Mouse (Mus musculus): ENCODE data around the gene Ptgis.
"Not testable (repeated sequence)": the region's sequence is repeated elsewhere in the genome, so short reads cannot be mapped to it uniquely, and the experiment has no call there.

Gene Ptgis

GRCm38 (mm10) chr2:167232132-167233008 is 8.0 kb downstream of the Ptgis start:
- no peak for DNase-seq (ENCODE audit: low read depth in 2 of 2, low spot score in 2 of 2)

- no peak for DNase-seq (ENCODE audit: low read depth in 2 of 2, low spot score in 2 of 2)
Measured at GRCm38 (mm10) chr2:167230554-167230953, 9.8 kb downstream of the Ptgis start.

- no peak for DNase-seq (ENCODE audit: low read depth in 2 of 2, low spot score in 2 of 2)
Measured at GRCm38 (mm10) chr2:167224937-167225336, 15.5 kb downstream of the Ptgis start.

- DNase-seq (ENCODE audit: low read depth in 2 of 2, low spot score in 2 of 2) = no peak
Measured at GRCm38 (mm10) chr2:167224194-167224593, 16.2 kb downstream of the Ptgis start.

GRCm38 (mm10) chr2:167222152-167222551 is 18.3 kb downstream of the Ptgis start:
- peak in 1 of 2 experiments; percentile 5 for DNase-seq (ENCODE audit: low read depth in 2 of 2, low spot score in 2 of 2)

GRCm38 (mm10) chr2:167221159-167221845 is 19.1 kb downstream of the Ptgis start:
- DNase-seq (ENCODE audit: low read depth in 2 of 2, low spot score in 2 of 2) = no peak

GRCm38 (mm10) chr2:167220736-167221135 is 19.7 kb downstream of the Ptgis start:
- no peak for DNase-seq (ENCODE audit: low read depth in 2 of 2, low spot score in 2 of 2)

GRCm38 (mm10) chr2:167219154-167219775 is 21.1 kb downstream of the Ptgis start:
- peak; percentile 34 to 46 for DNase-seq (ENCODE audit: low read depth in 2 of 2, low spot score in 2 of 2)

- no peak for DNase-seq (ENCODE audit: low read depth in 2 of 2, low spot score in 2 of 2)
Measured at GRCm38 (mm10) chr2:167213666-167214065, 26.7 kb downstream of the Ptgis start.

GRCm38 (mm10) chr2:167213076-167213475 is 27.3 kb downstream of the Ptgis start:
- DNase-seq (ENCODE audit: low read depth in 2 of 2, low spot score in 2 of 2) = no peak

- no peak for DNase-seq (ENCODE audit: low read depth in 2 of 2, low spot score in 2 of 2)
Measured at GRCm38 (mm10) chr2:167212551-167212950, 27.9 kb downstream of the Ptgis start.

- DNase-seq (ENCODE audit: low read depth in 2 of 2, low spot score in 2 of 2) = no peak
Measured at GRCm38 (mm10) chr2:167212089-167212488, 28.3 kb downstream of the Ptgis start.

GRCm38 (mm10) chr2:167209900-167210299 is 30.5 kb downstream of the Ptgis start:
- no peak for DNase-seq (ENCODE audit: low read depth in 2 of 2, low spot score in 2 of 2)

- DNase-seq (ENCODE audit: low read depth in 2 of 2, low spot score in 2 of 2) = no peak
Measured at GRCm38 (mm10) chr2:167208984-167209383, 31.4 kb downstream of the Ptgis start.

- no peak for DNase-seq (ENCODE audit: low read depth in 2 of 2, low spot score in 2 of 2)
Measured at GRCm38 (mm10) chr2:167205918-167206629, 34.3 kb downstream of the Ptgis start.

- DNase-seq (ENCODE audit: low read depth in 2 of 2, low spot score in 2 of 2) = not testable (repeated sequence)
Measured at GRCm38 (mm10) chr2:167204686-167205085, 35.7 kb downstream of the Ptgis start.

- no peak for DNase-seq (ENCODE audit: low read depth in 2 of 2, low spot score in 2 of 2)
Measured at GRCm38 (mm10) chr2:167203505-167204166, 36.8 kb downstream of the Ptgis start.

GRCm38 (mm10) chr2:167201463-167202291 is 38.7 kb downstream of the Ptgis start:
- no peak for DNase-seq (ENCODE audit: low read depth in 2 of 2, low spot score in 2 of 2)

GRCm38 (mm10) chr2:167198660-167199427 is 41.6 kb downstream of the Ptgis start:
- no peak for DNase-seq (ENCODE audit: low read depth in 2 of 2, low spot score in 2 of 2)

Measured in CD8-positive naive resting alpha-beta T cell, adult 2 months (primary cell).